Mouse (Mus musculus): ENCODE results near the gene Plcb1.

GRCm38 (mm10) chr2:135396375-135396774 lies 610.5 kb downstream of the Plcb1 start:
- TF ChIP-seq CTCF (IDR thresholded peaks at IDR 0.05; ENCODE audit: low read depth) (no peak), EP300 (IDR thresholded peaks at IDR 0.05; ENCODE audit: low read depth) (no peak)
